Mouse (Mus musculus) erythroblast, embryonic 14.5 days (primary cell): Measurements from ENCODE around the gene Zyg11b.

Source experiments
- GATA1 ChIP-seq: IDR thresholded peaks from 2 replicates; pipeline ENCODE4 v1.6.1; 2012; ENCODE audit warnings: low read length, inconsistent platforms, mixed read lengths
- TAL1 ChIP-seq: IDR thresholded peaks from 3 replicates; pipeline ENCODE4 v1.6.1; 2012; ENCODE audit warnings: low read length, inconsistent platforms, mixed read lengths

DNA sequence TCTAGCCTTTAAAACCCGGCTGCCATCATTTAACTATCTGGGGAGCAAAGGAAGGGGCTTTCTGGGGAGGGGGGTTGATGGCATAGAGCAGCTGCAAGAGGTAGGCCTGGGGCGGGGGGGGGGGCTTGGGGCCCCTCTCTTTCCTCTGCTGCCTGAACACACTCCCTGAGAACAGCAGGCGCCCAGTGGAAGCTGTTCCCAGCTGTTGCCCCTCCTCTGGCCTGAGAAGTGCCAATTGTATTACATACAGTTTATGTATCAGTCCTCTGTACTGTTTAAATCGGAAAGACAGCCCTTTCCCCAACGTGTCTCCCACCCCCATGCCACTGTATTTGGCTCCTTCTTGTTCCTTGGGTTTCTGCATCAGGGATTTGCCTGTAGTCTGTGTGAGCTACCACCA, 44.9 kb upstream of the Zyg11b start:
- TF ChIP-seq TAL1 (no peak), GATA1 (no peak)
